Mouse (Mus musculus): ENCODE data around the gene Gimap3. TPM values are rescaled to one million over a fixed set of nuclear protein-coding genes. Genes with fewer than 3 reads are reported as not detected.

Gene Gimap3
- polyA plus RNA-seq, 1 experiment from 2014 or later = not detected

- 84% methylated on average over 8 of the region's 8 CpGs for WGBS
- no peak for ATAC-seq (ENCODE audit: insufficient number of reproducible peaks, insufficient read depth, low FRiP score, low TSS enrichment, low read depth)
- Histone ChIP-seq H3K4me1 (replicated peaks) (peaks cover 10% of the 10 kb centered on the region), H3K9me3 (no peaks in the 10 kb centered on the region), H3K27ac (no peak overlapping the region), H3K4me2 (no peak overlapping the region), H3K9ac (replicated peaks) (no peak overlapping the region), H3K36me3 (no peaks in the 10 kb centered on the region), H3K27me3 (no peaks in the 10 kb centered on the region), H3K4me3 (replicated peaks) (no peak overlapping the region)
Measured at GRCm38 (mm10) chr6:48723468-48723867, 47.2 kb downstream of the Gimap3 start.

- Histone ChIP-seq H3K4me1 (replicated peaks) (peaks cover 2% of the 10 kb centered on the region), H3K9ac (replicated peaks) (no peak overlapping the region), H3K4me3 (replicated peaks) (no peak overlapping the region), H3K36me3 (no peaks in the 10 kb centered on the region), H3K9me3 (no peaks in the 10 kb centered on the region), H3K27ac (no peak overlapping the region), H3K27me3 (no peaks in the 10 kb centered on the region), H3K4me2 (no peak overlapping the region)
- no peak for ATAC-seq (ENCODE audit: insufficient number of reproducible peaks, insufficient read depth, low FRiP score, low TSS enrichment, low read depth)
- WGBS = 89% methylated on average over 4 of the region's 4 CpGs
Measured at GRCm38 (mm10) chr6:48720326-48720725, 50.3 kb downstream of the Gimap3 start.

- 49% methylated on average over 2 of the region's 2 CpGs for WGBS
- Histone ChIP-seq H3K4me3 (replicated peaks) (no peak within 1 kb of the TSS), H3K4me2 (no peak within 1 kb of the TSS), H3K4me1 (replicated peaks) (no peaks in the 10 kb centered on the region), H3K9ac (replicated peaks) (no peak within 1 kb of the TSS), H3K36me3 (no peaks in the 10 kb centered on the region), H3K27me3 (no peaks in the 10 kb centered on the region), H3K27ac (no peak within 1 kb of the TSS), H3K9me3 (no peaks in the 10 kb centered on the region)
- no peak for ATAC-seq (ENCODE audit: insufficient number of reproducible peaks, insufficient read depth, low FRiP score, low TSS enrichment, low read depth)
Measured at GRCm38 (mm10) chr6:48718455-48718854, 52.2 kb downstream of the Gimap3 start, which contains the start of the genes Gm28053 and Gimap7. Gm28053 (plus strand) TSS chr6:48718607. Gimap7 (plus strand) TSS chr6:48718621.

Other genes with a start within 250 kb of the Gimap3 start
- gene Atp6v0e2, start 233.2 kb downstream of the Gimap3 start, polyA plus RNA-seq (2016; fragmentation: Nextera tagmentation; extraction: Ambion mirVana) = 5.5 and 6.9 TPM in 2 replicates
- gene Lrrc61, start 216.1 kb downstream of the Gimap3 start, polyA plus RNA-seq (2016; fragmentation: Nextera tagmentation; extraction: Ambion mirVana) = 9.0 and 11.4 TPM in 2 replicates
- 4.9 and 6.9 TPM in 2 replicates for gene Rarres2, start 198.1 kb downstream of the Gimap3 start, polyA plus RNA-seq (2016; fragmentation: Nextera tagmentation; extraction: Ambion mirVana)
- not detected in 2 replicates for gene Gm45021, start 181.2 kb downstream of the Gimap3 start, polyA plus RNA-seq (2016; fragmentation: Nextera tagmentation; extraction: Ambion mirVana)
- gene Repin1, start 177.0 kb downstream of the Gimap3 start, polyA plus RNA-seq (2016; fragmentation: Nextera tagmentation; extraction: Ambion mirVana) = 43.2 and 46.4 TPM in 2 replicates
- 0.72 TPM in 1 of 2 replicates, not detected in the other for gene Gm44965, start 176.9 kb downstream of the Gimap3 start, polyA plus RNA-seq (2016; fragmentation: Nextera tagmentation; extraction: Ambion mirVana)
- 9.7 and 10.5 TPM in 2 replicates for gene Zfp775, start 168.8 kb downstream of the Gimap3 start, polyA plus RNA-seq (2016; fragmentation: Nextera tagmentation; extraction: Ambion mirVana)
- gene AI854703, start 144.1 kb downstream of the Gimap3 start, polyA plus RNA-seq (2016; fragmentation: Nextera tagmentation; extraction: Ambion mirVana) = 0.79 and 1.3 TPM in 2 replicates
- gene Gimap8, start 123.6 kb downstream of the Gimap3 start, polyA plus RNA-seq (2016; fragmentation: Nextera tagmentation; extraction: Ambion mirVana) = 0.66 and 0.74 TPM in 2 replicates
- gene Gimap9, start 94.7 kb downstream of the Gimap3 start, polyA plus RNA-seq (2016; fragmentation: Nextera tagmentation; extraction: Ambion mirVana) = 5.8 and 5.9 TPM in 2 replicates
- 10.0 and 10.5 TPM in 2 replicates for gene Gimap4, start 86.3 kb downstream of the Gimap3 start, polyA plus RNA-seq (2016; fragmentation: Nextera tagmentation; extraction: Ambion mirVana)
- gene Gimap6, start 62.6 kb downstream of the Gimap3 start, polyA plus RNA-seq (2016; fragmentation: Nextera tagmentation; extraction: Ambion mirVana) = 12.9 and 14.1 TPM in 2 replicates
- gene Gm28053, start 52.2 kb downstream of the Gimap3 start, polyA plus RNA-seq (2016; fragmentation: Nextera tagmentation; extraction: Ambion mirVana) = 1.6 and 2.5 TPM in 2 replicates
- gene Gimap7, start 52.2 kb downstream of the Gimap3 start, polyA plus RNA-seq (2016; fragmentation: Nextera tagmentation; extraction: Ambion mirVana) = not detected in 2 replicates
- 7.6 and 7.9 TPM in 2 replicates for gene Gimap1, start 31.8 kb downstream of the Gimap3 start, polyA plus RNA-seq (2016; fragmentation: Nextera tagmentation; extraction: Ambion mirVana)
- gene Gimap5, start 24.7 kb downstream of the Gimap3 start, polyA plus RNA-seq (2016; fragmentation: Nextera tagmentation; extraction: Ambion mirVana) = 1.4 and 1.6 TPM in 2 replicates
- 37.4 and 38.9 TPM in 2 replicates for gene Tmem176a, start 70.1 kb upstream of the Gimap3 start, polyA plus RNA-seq (2016; fragmentation: Nextera tagmentation; extraction: Ambion mirVana)
- 120 and 128 TPM in 2 replicates for gene Tmem176b, start 70.6 kb upstream of the Gimap3 start, polyA plus RNA-seq (2016; fragmentation: Nextera tagmentation; extraction: Ambion mirVana)
- not detected in 2 replicates for gene Aoc1, start 102.0 kb upstream of the Gimap3 start, polyA plus RNA-seq (2016; fragmentation: Nextera tagmentation; extraction: Ambion mirVana)
- gene 1600015I10Rik, start 159.0 kb upstream of the Gimap3 start, polyA plus RNA-seq (2016; fragmentation: Nextera tagmentation; extraction: Ambion mirVana) = not detected in 2 replicates
- not detected in 2 replicates for gene Doxl2, start 204.1 kb upstream of the Gimap3 start, polyA plus RNA-seq (2016; fragmentation: Nextera tagmentation; extraction: Ambion mirVana)
- gene Svs1, start 216.0 kb upstream of the Gimap3 start, polyA plus RNA-seq (2016; fragmentation: Nextera tagmentation; extraction: Ambion mirVana) = not detected in 2 replicates

Measured in limb, embryonic 12.5 days (tissue).